Mouse (Mus musculus): Measurements from ENCODE around the gene Selenom.

- TF ChIP-seq ZNF384 (IDR thresholded peaks at IDR 0.05; ENCODE audit: low read depth, low read length) (no peak), CHD2 (IDR thresholded peaks at IDR 0.05; ENCODE audit: low read depth, low read length) (no peak)
Measured at GRCm38 (mm10) chr11:3528208-3528607, 13.7 kb downstream of the Selenom start.
